Mouse (Mus musculus) brown adipose tissue, adult 24 weeks (tissue): ENCODE measurements at regions not wholly inside any gene's neighbourhood (a gene's known extent, or its start where the extent isn't known, plus 50 kb on each side); places are given as distances from the start of the nearest gene placed in this dataset.

Experiments
- H3K27ac ChIP-seq: fragments of 200-500 bp; replicated peaks from 2 replicates; pipeline ENCODE4 v1.5.1; 2012; ENCODE audit warnings: low read depth, mild to moderate bottlenecking, low read length
- H3K4me1 ChIP-seq: fragments of 200-500 bp; 2 replicates; pipeline ENCODE4 v1.6.1; 2012; ENCODE audit warnings: low read length, mixed read lengths; ENCODE audit not compliant: control insufficient read depth, insufficient read depth, insufficient read length
- H3K4me3 ChIP-seq: fragments of 200-500 bp; 2 replicates; pipeline ENCODE4 v1.5.1; 2012; ENCODE audit warnings: low read depth, mild to moderate bottlenecking, low read length, moderate library complexity; ENCODE audit not compliant: insufficient read depth

DNA sequence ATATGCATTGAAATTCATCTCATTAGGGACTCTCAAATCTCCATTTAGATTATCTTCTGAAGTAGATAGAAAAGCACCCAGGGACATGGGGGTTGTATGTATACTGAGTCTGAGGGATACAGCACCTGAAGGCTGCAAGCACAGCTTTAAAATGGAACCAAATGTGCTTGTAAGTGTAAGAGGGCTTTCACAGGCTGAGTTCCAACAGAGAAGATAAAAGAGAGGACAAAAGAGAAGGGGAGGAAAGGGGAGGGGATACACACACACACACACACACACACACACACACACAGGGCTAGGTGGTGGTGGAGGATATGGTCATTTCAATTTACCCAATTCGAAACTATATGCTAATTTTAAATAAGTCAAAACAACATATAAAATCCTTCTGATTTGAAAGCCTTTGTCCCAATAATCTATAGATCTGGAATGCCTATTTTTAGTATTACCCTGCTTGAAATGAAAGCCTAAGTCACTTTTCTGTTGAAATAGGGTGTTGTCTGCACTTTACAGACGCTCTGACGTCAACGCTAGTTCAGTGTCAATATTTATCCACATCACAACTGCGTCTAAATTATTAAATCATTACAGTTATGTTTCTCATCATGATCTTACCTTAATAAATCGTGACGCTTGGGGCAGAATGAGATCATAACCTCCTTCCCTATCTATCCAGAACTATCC lies 263.8 kb upstream of the Myo3a start:
- Histone ChIP-seq H3K27ac (no peak overlapping the region), H3K4me1 (no peaks in the 10 kb centered on the region), H3K4me3 (no peak overlapping the region)

DNA sequence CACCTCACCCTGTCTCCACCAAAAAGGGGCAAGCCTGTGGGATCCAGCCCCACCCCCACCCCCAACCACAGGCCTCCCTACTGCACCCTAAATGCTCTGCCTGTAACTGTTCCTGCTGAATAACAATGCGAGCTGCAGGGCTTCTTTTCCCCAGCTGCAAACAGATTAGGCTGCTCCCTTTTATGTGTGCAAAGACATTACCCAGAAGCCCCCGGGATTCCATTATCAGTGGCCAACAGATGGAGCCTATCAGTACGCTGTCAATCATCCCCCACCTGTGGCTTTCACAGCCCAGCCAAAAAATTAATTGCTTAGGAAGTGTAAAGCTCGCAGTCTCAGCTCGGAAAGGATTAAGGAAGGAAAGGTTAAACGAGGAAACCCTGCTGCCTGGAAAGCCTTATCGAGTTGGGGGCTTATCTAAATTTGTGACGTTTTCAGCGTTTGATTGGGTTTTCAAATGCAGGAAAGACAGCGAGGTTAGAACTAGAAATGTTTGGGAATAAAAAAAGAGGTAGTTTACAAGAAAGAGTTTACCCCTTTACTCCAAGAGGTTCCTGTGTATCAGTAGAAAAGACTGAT lies 263.2 kb upstream of the Myo3a start:
- Histone ChIP-seq H3K4me3 (no peak overlapping the region), H3K4me1 (no peaks in the 10 kb centered on the region), H3K27ac (no peak overlapping the region)

DNA sequence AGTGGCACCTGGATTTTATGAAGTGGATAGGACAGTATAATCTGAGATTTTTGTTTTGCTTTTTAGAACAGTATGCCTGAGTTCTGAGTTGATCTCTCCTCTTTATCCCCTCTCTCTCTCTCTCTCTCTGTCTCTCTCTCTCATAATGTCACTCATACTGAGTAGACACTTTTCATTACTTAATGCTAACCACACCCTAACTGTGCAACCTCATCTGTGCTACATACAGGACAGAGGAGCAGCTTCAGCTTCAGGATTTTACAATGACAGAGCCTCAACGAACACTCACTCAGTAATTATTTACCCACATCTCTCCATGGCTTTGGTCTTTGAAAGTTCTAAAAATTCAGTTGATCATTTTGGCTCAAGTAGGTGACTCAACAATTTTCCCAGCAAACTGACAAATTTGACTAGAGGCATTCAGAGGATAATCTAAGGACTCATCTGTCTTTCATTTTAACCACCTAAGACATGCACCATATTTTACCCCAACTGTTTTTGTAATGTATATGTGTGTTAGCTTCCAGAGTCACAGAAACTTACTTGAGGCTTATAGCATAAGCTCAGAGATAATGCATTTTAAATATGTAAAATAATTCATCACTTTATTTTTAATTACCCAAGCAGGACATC lies 256.4 kb upstream of the Myo3a start:
- Histone ChIP-seq H3K4me3 (no peak overlapping the region), H3K27ac (no peak overlapping the region), H3K4me1 (no peaks in the 10 kb centered on the region)

DNA sequence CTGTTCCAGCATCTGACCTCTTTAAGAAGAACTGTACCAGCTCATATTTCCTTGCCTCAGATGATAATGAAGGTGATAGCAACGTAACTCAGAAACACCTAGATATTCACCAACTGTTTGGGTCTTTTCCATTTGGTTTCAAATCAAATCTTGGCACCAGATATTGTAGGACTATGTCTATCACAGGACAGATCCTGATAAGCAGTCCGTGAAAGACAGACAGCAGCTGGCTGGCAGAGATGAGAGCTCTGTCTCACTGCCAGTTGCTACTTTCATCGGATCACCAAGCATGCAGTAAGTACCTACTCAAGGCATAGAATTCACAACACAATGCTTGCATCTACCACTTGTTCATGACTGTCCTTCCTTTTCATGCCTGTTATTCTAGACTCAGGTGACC lies 252.7 kb upstream of the Myo3a start:
- H3K4me3 ChIP-seq = no peak overlapping the region
- H3K27ac ChIP-seq = no peak overlapping the region
- H3K4me1 ChIP-seq = no peaks in the 10 kb centered on the region

DNA sequence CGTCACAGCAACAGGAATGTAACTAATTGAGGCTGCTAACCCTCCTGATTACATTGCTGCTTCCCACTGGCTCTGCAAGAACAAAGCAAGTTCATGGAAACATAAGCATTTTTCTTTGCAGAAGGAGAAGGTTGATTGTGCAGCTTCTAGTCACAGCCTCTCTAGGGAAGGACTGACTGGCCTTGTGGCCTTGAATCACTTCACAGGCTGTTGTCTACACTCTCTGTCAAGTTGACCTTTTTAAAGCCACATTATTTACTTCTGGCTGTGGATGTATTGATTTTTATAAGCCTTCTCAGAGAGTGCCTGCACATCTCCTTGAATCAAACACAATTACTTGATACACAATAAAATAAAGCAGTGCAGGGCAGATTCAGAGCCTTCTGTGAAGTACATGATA lies 251.8 kb upstream of the Myo3a start:
- Histone ChIP-seq H3K4me1 (no peaks in the 10 kb centered on the region), H3K4me3 (no peak overlapping the region)

DNA sequence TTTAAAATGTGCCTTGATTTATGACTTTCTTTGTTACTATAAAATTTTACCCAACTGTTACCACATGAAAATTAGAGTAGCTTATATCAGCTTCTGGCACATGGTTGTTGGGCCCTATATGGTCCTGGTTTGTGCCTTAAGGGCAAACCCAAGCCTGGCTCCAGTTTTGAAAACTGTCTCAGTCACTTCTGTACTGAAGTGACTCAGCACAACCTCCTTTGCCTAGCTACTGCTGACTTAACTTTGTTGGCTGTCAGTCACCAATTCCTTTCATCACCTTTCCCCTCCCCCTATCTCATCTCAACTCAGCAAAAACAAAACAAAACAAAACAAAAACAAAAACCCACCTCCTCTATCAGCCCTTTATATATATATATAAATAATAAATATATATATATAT lies 251.0 kb upstream of the Myo3a start:
- no peak overlapping the region for H3K4me3 ChIP-seq
- no peaks in the 10 kb centered on the region for H3K4me1 ChIP-seq
- no peak overlapping the region for H3K27ac ChIP-seq

More for the DNA sequence above, 251.8 kb upstream of the Myo3a start:
- no peak overlapping the region for H3K27ac ChIP-seq

DNA sequence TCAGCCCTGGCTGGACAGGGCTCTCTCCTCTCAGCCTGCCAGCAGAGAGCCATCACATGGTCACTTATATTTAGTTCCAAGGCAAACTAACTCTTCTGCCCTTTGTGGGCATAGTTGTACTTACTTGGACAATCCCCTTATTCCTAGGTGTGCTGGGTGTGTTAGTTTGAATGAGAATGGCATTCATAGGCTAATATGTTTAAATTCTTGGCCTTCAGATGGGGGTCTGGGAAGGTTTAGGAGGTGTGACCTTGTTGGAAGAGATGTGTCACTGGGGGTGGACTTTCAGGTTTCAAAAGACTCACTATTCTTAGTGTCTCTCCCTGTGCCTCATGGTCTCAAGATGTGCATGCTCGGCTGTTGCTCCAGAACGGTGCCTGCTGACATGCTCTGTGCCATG lies 250.5 kb upstream of the Myo3a start:
- Histone ChIP-seq H3K4me3 (no peak overlapping the region), H3K4me1 (no peaks in the 10 kb centered on the region), H3K27ac (no peak overlapping the region)

DNA sequence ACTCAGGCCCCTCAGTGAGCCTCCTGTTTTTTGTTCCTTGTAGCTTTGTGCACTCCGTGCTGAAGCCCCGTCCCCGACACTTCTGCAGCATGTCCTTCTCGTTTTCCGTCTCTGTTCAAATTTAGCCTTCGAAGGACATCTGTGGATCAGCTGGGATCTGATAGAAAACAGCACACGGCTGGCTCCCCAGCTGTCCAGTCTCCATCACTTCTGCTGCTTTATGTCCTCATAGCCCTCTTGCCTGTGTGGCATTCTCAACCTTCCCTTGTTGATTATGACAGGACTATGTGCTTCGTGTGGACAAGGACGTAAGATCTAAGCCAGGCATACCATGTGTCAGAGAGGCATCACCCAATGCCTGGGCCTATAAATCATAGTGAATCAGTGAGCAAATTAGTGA lies 247.1 kb upstream of the Myo3a start:
- Histone ChIP-seq H3K4me3 (no peak overlapping the region), H3K4me1 (no peaks in the 10 kb centered on the region), H3K27ac (no peak overlapping the region)

DNA sequence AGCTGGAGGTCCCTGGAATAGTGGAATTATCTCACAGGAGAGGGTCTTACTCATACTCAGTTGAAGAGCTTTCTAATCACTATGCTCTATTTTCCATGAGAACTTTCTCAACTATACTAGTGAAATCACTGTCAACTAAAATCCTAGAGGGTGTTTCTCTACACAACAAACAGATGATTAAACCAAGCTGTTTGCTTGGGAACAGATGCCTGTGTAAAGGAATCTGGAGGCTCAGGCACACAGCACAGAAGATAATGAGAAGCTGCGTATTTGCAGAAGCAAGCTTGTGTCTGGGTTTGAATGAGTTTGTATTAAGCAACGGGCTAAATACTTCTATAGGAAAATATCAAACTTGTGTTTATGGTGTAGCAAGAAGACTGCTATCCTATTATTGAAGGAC lies 202.9 kb upstream of the Myo3a start:
- Histone ChIP-seq H3K27ac (no peak overlapping the region), H3K4me1 (no peaks in the 10 kb centered on the region), H3K4me3 (no peak overlapping the region)

DNA sequence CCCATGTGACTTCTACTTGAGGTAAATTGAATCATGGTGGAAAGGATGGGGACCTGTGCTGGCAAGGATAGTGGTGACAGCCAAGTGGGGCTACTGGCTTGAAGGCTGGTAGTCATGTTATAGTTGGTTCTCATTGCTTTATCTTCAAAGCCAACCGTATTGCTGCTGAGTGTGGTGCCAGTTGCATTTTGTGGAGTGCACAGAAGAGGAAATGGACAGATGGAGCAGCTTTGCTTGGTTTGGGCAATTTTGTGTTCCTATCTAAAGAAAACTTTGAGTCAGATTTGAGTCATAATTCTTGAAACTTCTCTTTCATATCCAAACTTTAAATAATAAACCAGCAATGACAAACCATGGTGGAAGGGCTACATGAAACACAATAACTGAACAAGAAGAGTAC lies 200.5 kb upstream of the Myo3a start:
- no peak overlapping the region for H3K4me3 ChIP-seq
- H3K4me1 ChIP-seq = no peaks in the 10 kb centered on the region
- H3K27ac ChIP-seq = no peak overlapping the region

DNA sequence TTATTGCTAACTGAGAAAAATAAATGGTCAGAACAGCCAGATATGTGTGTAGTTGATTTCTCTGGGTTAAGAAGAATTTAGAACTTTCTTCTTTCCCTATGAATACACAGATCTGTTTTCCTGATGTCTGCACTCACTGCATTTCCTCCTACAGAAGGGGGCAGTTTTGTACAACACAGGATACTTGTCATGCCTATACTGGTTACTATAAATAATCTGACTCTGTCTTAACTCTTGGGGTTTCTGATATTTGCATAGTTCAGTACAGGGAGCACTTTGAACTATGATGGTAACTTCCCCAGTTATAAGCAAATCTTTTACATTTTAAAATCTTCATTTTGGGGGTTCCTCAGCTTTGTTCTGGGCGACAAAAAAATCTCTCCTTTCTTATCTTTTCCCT lies 198.7 kb upstream of the Myo3a start:
- Histone ChIP-seq H3K27ac (no peak overlapping the region), H3K4me3 (no peak overlapping the region), H3K4me1 (no peaks in the 10 kb centered on the region)

DNA sequence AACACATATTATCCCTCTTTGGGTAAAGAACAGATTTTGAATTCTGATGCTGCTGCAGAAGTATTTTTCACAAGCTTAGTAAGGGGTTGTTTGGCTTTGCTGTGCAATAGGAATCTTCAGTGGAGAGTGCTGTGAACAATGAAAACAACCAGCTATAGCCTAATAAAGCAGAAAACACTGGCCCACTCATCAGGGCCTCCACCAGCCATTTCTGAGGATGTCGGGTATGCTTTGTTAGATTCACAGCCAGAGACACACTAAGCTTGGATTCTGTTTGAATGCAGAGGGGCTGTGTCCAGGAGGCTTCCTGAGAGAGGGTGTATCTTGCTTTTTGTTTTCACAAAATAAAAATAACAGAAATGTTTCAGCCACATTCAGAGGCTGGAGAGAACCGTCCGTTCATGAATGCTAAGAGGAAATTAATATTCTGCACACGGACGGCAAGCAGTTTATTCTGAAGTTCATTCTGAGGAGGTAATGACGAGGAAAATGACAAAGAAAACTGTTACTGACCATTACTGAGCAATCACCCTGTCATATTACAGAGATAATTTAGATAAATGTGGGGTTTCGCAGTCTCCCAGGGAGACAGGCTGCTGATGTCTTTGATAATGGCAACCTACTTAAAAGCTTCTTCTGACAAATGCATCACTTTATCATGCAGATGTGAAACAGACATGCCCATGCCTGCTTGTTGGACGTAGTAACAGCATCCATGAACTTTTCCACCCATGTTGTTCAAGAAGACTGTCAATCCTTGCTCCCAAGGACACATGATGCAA lies 198.1 kb upstream of the Myo3a start:
- Histone ChIP-seq H3K4me1 (no peaks in the 10 kb centered on the region), H3K27ac (no peak overlapping the region), H3K4me3 (no peak overlapping the region)

DNA sequence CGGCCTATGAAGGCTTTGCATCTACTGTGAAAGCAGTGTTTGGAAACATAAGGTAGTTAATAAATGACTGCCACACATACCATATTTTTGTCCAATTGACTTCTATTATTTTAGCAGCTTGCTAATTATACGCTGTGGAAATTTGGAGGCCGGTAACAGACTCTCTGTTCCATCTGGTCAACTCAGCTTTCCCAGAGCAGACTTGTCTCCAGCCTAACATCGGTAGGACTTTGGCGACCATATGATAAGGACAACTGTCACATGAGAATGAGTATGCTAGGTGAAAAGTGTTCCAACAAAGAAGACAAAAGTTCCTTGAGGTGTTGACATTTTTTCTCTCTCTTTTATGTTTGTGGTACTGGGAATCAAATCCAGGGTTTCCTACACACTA lies 197.5 kb upstream of the Myo3a start:
- Histone ChIP-seq H3K27ac (no peak overlapping the region), H3K4me1 (no peaks in the 10 kb centered on the region)

DNA sequence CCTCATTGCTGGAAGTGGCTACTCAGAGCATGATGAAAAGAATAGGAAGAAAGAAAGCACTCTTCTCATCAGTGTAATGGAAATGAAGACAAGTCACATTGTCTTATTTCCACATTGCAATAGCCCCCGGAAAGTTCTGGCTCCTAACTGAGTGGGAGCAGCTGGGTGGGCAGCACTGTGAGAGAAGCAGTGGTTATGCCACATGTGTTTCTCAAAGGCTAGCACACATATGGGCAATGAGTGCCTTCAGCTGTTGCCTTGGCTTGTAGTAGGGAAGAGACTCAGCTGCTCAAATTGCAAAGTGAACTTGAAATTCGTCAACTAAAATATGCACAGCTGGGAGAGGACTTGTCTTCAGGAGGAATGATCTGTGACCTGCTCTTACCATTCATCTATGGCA lies 190.5 kb upstream of the Myo3a start:
- Histone ChIP-seq H3K4me3 (no peak overlapping the region), H3K27ac (no peak overlapping the region), H3K4me1 (no peaks in the 10 kb centered on the region)

More for the DNA sequence above, 197.5 kb upstream of the Myo3a start:
- H3K4me3 ChIP-seq = no peak overlapping the region

DNA sequence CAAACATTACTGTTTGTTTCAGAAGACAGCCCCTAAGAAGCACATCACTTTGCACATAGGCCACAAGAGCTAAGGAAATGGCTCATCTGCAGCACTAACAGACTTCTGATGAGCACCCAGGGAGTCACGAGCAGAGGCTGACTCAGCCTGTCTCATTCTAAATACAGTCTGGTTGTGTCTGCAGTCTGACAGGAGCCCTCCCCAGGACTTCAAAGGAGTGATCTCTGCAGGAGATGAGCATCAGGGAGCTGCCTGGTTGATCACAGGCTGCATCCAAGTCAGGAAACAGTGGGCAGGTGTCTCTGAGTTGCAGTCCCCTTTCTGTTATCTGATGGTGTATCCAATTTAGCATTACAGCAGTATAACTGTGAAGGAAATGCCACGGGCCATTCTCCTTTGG lies 188.5 kb upstream of the Myo3a start:
- Histone ChIP-seq H3K4me1 (no peaks in the 10 kb centered on the region), H3K27ac (no peak overlapping the region), H3K4me3 (no peak overlapping the region)
